Mouse (Mus musculus) heart, embryonic 13.5 days (tissue): ENCODE measurements around the gene Hmgcs2. TPM values are rescaled to one million over a fixed set of nuclear protein-coding genes. Genes with fewer than 3 reads are reported as not detected.

ENCODE experiments used
- ATAC-seq: fragments of 200-750 bp; cut with Nextera tagmentation; 2 replicates; pipeline ENCODE4 v1.8.0; 2017; ENCODE audit warnings: moderate TSS enrichment; ENCODE audit not compliant: insufficient number of reproducible peaks, low FRiP score, low TSS enrichment; ENCODE audit errors: extremely low read depth
- H3K27ac ChIP-seq: fragments of 300-500 bp; sonication (generic); replicated peaks from 2 replicates; pipeline ENCODE4 v1.5.1; 2015; ENCODE audit warnings: moderate library complexity, mild to moderate bottlenecking, inconsistent platforms
- H3K27me3 ChIP-seq: fragments of 300-500 bp; sonication (generic); replicated peaks from 2 replicates; pipeline ENCODE4 v1.6.1; 2015; ENCODE audit warnings: mild to moderate bottlenecking, inconsistent platforms
- H3K36me3 ChIP-seq: fragments of 300-500 bp; sonication (generic); 2 replicates; pipeline ENCODE4 v1.6.1; 2015; ENCODE audit warnings: mild to moderate bottlenecking, inconsistent platforms
- H3K4me1 ChIP-seq: fragments of 300-500 bp; sonication (generic); 2 replicates; pipeline ENCODE4 v1.6.1; 2015; ENCODE audit warnings: inconsistent platforms
- H3K4me2 ChIP-seq: fragments of 300-500 bp; sonication (generic); 2 replicates; pipeline ENCODE4 v1.6.1; 2015; ENCODE audit warnings: inconsistent platforms, mild to moderate bottlenecking, moderate library complexity
- H3K4me3 ChIP-seq: fragments of 300-500 bp; sonication (generic); 2 replicates; pipeline ENCODE4 v1.5.1; 2015; ENCODE audit warnings: moderate library complexity, mild to moderate bottlenecking, inconsistent platforms
- H3K9ac ChIP-seq: fragments of 300-500 bp; sonication (generic); 2 replicates; pipeline ENCODE4 v1.6.1; 2015; ENCODE audit warnings: inconsistent platforms, mild to moderate bottlenecking, moderate library complexity
- H3K9me3 ChIP-seq: fragments of 300-500 bp; sonication (generic); 2 replicates; pipeline ENCODE4 v1.6.1; 2016; ENCODE audit warnings: inconsistent platforms
- WGBS: fragments of 180-500 bp; shearing (Covaris S2); methylation state at CpG from one replicate; pipeline ENCODE4 v1.1.7; 2015; ENCODE audit warnings: mixed read lengths; 5-methylcytosine and 5-hydroxymethylcytosine counted together
- polyA plus RNA-seq: library from polyadenylated mRNA; unstranded; fragments of >200 nt; fragmentation: Nextera tagmentation; extraction: Ambion mirVana; gene quantifications from 2 replicates; pipeline ENCODE4 v1.2.1, GENCODE M21; 2015

Gene Hmgcs2
- polyA plus RNA-seq, 1 experiment from 2014 or later = 9.5 TPM

DNA sequence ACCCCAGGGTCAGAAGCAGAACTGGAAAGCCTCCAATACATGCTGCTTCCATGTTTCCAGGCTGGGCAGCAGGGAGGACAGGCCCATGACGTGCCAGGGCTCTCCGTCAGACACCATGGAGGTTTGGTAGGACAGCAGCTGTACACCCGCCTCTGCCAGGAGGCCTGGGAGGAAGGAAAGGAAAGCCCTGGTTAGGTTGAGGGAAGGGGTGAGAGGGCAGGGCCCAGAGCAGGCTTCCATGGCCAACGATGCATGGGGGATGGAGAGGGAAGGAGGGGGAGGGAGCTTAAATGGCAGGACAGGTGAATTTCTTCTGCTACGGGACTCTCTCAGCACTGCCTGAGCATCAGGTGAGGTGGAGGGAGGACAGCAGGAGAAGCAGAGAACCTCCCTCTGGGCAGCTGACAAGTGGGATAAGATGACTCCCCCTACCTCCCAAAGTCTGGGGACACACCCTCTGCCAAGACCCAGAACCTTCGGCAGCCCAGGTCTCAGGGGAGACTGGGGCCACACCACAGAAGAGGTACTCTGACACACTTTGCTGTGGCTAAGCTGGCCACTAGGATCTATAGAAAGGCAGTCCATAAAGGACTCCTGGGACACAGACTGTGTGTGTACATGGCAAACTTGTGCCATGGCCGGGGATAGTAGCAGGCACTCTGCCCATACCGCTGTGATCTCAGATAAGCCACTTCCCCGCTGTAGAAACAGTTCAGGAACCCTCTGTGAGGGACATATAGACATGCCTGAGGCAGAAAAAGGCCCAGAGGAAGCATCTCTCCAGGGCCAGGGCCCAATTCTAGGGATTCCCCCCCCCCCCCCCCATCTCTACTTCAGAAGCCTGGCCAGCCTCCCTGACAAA, 33.3 kb downstream of the Hmgcs2 start:
- no peak for ATAC-seq
- WGBS = 78% methylated on average over 9 of the region's 9 CpGs
- peaks cover 32% of the 10 kb centered on the region for H3K36me3 ChIP-seq
- H3K27me3 ChIP-seq = no peaks in the 10 kb centered on the region; the same call in 1 of the 2 replicates
- peaks cover 10% of the 10 kb centered on the region for H3K4me1 ChIP-seq
- H3K9me3 ChIP-seq = no peaks in the 10 kb centered on the region
- no peak overlapping the region for H3K9ac ChIP-seq
- no peak overlapping the region for H3K4me3 ChIP-seq
- H3K4me2 ChIP-seq = no peak overlapping the region
- no peak overlapping the region for H3K27ac ChIP-seq

GRCm38 (mm10) chr3:98315181-98315580, 34.9 kb downstream of the Hmgcs2 start:
- no peaks in the 10 kb centered on the region for H3K27me3 ChIP-seq
- H3K36me3 ChIP-seq = peaks cover 40% of the 10 kb centered on the region
- no peak overlapping the region for H3K4me2 ChIP-seq
- no peak overlapping the region for H3K27ac ChIP-seq
- H3K9ac ChIP-seq = no peak overlapping the region
- H3K4me1 ChIP-seq = peaks cover 19% of the 10 kb centered on the region
- H3K9me3 ChIP-seq = no peaks in the 10 kb centered on the region
- WGBS = 79% methylated on average over 2 of the region's 2 CpGs
- ATAC-seq = no peak
- H3K4me3 ChIP-seq = no peak overlapping the region

GRCm38 (mm10) chr3:98317143-98317542, 36.9 kb downstream of the Hmgcs2 start:
- 65% methylated on average over 3 of the region's 3 CpGs for WGBS

GRCm38 (mm10) chr3:98319190-98319589, 39.0 kb downstream of the Hmgcs2 start:
- Histone ChIP-seq H3K9me3 (no peaks in the 10 kb centered on the region), H3K9ac (no peak overlapping the region), H3K4me2 (no peak overlapping the region), H3K4me3 (no peak overlapping the region), H3K4me1 (peaks cover 19% of the 10 kb centered on the region), H3K27ac (peak overlapping the region; percentile 15; the same call in 1 of the 2 replicates), H3K36me3 (peaks cover 58% of the 10 kb centered on the region), H3K27me3 (no peaks in the 10 kb centered on the region)
- no peak for ATAC-seq
- 74% methylated on average over 2 of the region's 2 CpGs for WGBS

More at GRCm38 (mm10) chr3:98317143-98317542, 36.9 kb downstream of the Hmgcs2 start:
- Histone ChIP-seq H3K9me3 (no peaks in the 10 kb centered on the region), H3K27me3 (no peaks in the 10 kb centered on the region), H3K4me3 (no peak overlapping the region), H3K4me1 (peaks cover 19% of the 10 kb centered on the region), H3K9ac (no peak overlapping the region), H3K4me2 (no peak overlapping the region), H3K27ac (0 out of 2 replicates have a peak overlapping the region, but pooled peaks have one; percentile 2), H3K36me3 (peaks cover 54% of the 10 kb centered on the region)
- ATAC-seq = no peak

- ATAC-seq = no peak
- H3K4me3 ChIP-seq = no peak overlapping the region
- no peaks in the 10 kb centered on the region for H3K9me3 ChIP-seq
- no peak overlapping the region for H3K9ac ChIP-seq
- WGBS = 91% methylated on average over 5 of the region's 5 CpGs
- no peaks in the 10 kb centered on the region for H3K27me3 ChIP-seq
- peaks cover 19% of the 10 kb centered on the region for H3K4me1 ChIP-seq
- H3K27ac ChIP-seq = no peak overlapping the region
- H3K4me2 ChIP-seq = no peak overlapping the region
- H3K36me3 ChIP-seq = peaks cover 70% of the 10 kb centered on the region
These were observed 42.0 kb downstream of the Hmgcs2 start for GRCm38 (mm10) chr3:98322209-98322608.

- no peak overlapping the region for H3K4me2 ChIP-seq
- H3K27me3 ChIP-seq = no peaks in the 10 kb centered on the region
- peaks cover 2% of the 10 kb centered on the region for H3K4me1 ChIP-seq
- WGBS = 54% methylated on average over 9 of the region's 9 CpGs
- no peaks in the 10 kb centered on the region for H3K9me3 ChIP-seq
- ATAC-seq = no peak
- H3K9ac ChIP-seq = no peak overlapping the region
- H3K27ac ChIP-seq = no peak overlapping the region
- peaks cover 77% of the 10 kb centered on the region for H3K36me3 ChIP-seq
- no peak overlapping the region for H3K4me3 ChIP-seq
These were observed 44.0 kb downstream of the Hmgcs2 start for GRCm38 (mm10) chr3:98324235-98324634.

- H3K9ac ChIP-seq = no peak overlapping the region
- WGBS = 84% methylated on average over 2 of the region's 2 CpGs
- no peaks in the 10 kb centered on the region for H3K27me3 ChIP-seq
- ATAC-seq = no peak
- no peak overlapping the region for H3K4me2 ChIP-seq
- H3K27ac ChIP-seq = no peak overlapping the region
- H3K36me3 ChIP-seq = peaks cover 43% of the 10 kb centered on the region
- H3K9me3 ChIP-seq = no peaks in the 10 kb centered on the region
- no peak overlapping the region for H3K4me3 ChIP-seq
- peaks cover 30% of the 10 kb centered on the region for H3K4me1 ChIP-seq
These were observed 53.8 kb downstream of the Hmgcs2 start for GRCm38 (mm10) chr3:98334010-98334409.

- Histone ChIP-seq H3K4me2 (no peak overlapping the region), H3K9me3 (no peaks in the 10 kb centered on the region), H3K9ac (no peak overlapping the region), H3K27me3 (no peaks in the 10 kb centered on the region), H3K27ac (no peak overlapping the region), H3K4me1 (peaks cover 33% of the 10 kb centered on the region), H3K36me3 (peaks cover 34% of the 10 kb centered on the region), H3K4me3 (no peak overlapping the region)
- no peak for ATAC-seq
These were observed 55.1 kb downstream of the Hmgcs2 start for GRCm38 (mm10) chr3:98335331-98335730.

DNA sequence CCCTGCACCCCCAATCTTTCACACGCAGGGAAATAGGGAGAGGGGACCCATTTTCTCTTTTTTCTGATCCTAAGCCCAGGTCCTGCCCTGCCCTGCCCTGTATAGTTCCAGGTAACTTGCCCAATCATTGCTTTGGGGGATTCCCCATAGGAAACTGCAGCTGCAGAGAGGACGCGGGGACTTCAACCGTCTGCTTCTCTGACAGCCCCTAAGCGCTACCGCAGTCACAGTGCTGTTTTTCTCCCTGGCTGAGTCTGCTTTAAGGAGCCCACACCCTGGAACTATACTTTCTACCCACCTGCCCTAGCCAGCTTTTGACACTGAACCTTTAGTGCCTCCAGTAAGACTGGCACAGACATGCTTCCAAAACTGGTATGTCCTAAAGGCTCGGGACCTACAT, 55.7 kb downstream of the Hmgcs2 start:
- no peak for ATAC-seq
- no peak overlapping the region for H3K4me2 ChIP-seq
- WGBS = 80% methylated on average over 7 of the region's 7 CpGs

DNA sequence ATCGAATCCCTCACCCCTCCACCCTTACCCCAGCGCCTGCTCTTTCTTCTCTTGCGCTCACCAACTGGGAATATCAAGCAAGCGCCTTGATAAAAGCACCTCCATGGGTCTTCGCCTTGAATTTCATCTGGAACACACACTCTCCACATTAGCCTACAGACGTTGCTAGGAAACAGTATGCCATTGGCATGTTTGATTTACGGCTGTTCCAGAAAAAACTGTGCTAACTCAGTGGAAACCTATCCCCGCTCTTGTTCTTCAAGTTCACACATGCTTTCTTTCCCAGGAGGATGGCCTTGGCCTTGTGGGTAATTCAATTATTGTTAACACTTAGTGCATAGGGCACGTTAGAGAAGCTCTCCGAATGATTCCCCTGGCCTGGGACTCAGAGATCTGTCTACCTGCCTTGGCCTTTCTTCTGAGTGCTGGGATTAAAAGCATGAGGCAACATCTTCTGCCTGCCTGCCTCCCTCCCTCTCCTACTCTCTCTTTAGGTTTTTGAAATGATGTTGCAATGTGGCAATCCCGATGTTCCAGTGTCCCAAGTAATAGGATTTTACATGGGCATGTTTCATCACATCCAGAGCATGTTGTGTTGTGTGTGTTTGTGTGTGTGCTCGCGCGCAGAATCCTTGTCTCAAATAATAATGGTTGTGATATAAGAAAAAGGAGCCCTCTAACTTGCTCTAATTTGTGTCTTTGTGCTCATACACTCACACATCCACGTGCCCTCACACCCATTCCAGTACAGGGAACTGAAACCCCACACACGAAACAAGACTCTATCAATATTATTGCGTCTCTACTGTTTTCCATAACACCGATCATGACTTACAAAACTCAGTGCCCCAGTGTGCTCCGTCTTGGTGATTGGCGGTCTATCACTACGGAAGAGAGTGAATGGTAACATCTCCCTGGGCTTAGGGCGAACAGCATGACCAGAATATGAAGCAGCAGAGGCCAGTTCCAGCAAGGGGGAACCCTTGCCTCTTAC, 56.7 kb downstream of the Hmgcs2 start:
- H3K36me3 ChIP-seq = peaks cover 18% of the 10 kb centered on the region
- H3K27ac ChIP-seq = no peak overlapping the region
- peaks cover 33% of the 10 kb centered on the region for H3K4me1 ChIP-seq
- H3K9ac ChIP-seq = no peak overlapping the region
- no peaks in the 10 kb centered on the region for H3K9me3 ChIP-seq
- H3K4me2 ChIP-seq = peak overlapping the region; percentile 96; the same call in 1 of the 2 replicates
- no peak overlapping the region for H3K4me3 ChIP-seq
- H3K27me3 ChIP-seq = no peaks in the 10 kb centered on the region
- no peak for ATAC-seq
- 87% methylated on average over 22 of the region's 22 CpGs for WGBS

More for the DNA sequence above, 55.7 kb downstream of the Hmgcs2 start:
- Histone ChIP-seq H3K4me3 (no peak overlapping the region), H3K36me3 (peaks cover 29% of the 10 kb centered on the region), H3K4me1 (peaks cover 33% of the 10 kb centered on the region), H3K9ac (no peak overlapping the region), H3K27me3 (no peaks in the 10 kb centered on the region), H3K9me3 (no peaks in the 10 kb centered on the region), H3K27ac (no peak overlapping the region)

DNA sequence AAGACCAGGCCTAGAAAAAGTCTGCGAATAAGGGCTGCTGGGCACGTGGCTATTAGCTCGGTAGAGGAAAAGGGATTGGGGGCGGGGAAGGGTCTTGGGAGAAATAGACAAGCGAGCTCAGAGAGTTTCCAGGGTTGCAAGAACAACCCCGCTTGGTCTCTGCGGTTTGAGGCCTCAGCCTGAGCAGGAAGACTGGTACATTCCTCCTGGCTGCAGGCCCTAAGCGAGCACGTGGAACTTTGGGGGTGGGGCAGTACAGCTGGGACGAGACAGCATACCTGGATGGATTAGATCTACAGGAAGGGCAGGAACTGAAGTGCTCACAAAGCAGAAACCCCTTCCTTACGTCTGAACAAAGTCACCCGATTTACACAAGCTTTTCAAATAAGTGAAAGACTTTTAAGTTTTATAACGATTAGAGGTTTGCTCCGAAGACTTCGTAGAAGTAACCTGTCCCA, 58.4 kb downstream of the Hmgcs2 start:
- 8% methylated on average over 15 of the region's 15 CpGs for WGBS
- Histone ChIP-seq H3K4me1 (peaks cover 33% of the 10 kb centered on the region), H3K4me2 (peak overlapping the region; percentile 96), H3K27ac (peak overlapping the region; percentile 61; the same call in 1 of the 2 replicates), H3K9me3 (no peaks in the 10 kb centered on the region), H3K4me3 (peak overlapping the region; percentile 74), H3K27me3 (no peaks in the 10 kb centered on the region), H3K36me3 (0 out of 2 replicates have a peak, but pooled peaks cover 3% of the 10 kb centered on the region), H3K9ac (peak overlapping the region; percentile 85)
- ATAC-seq = no peak
